Mouse (Mus musculus): ENCODE measurements around the gene Slc41a2.

GRCm38 (mm10) chr10:83191982-83192381, 145.7 kb downstream of the Slc41a2 start:
- TF ChIP-seq EP300 (IDR thresholded peaks at IDR 0.05; ENCODE audit: insufficient read depth, low read depth, low read length) (no peak), POLR2A (IDR thresholded peaks at IDR 0.05; ENCODE audit: insufficient read depth, low read length) (no peak)

Data from ES-Bruce4 (cell line).